Mouse (Mus musculus) neural tube, embryonic 12.5 days (tissue): Measurements from ENCODE around the gene Gm9936. TPM values are rescaled to one million over a fixed set of nuclear protein-coding genes. Genes with fewer than 3 reads are reported as not detected.
"Not testable (repeated sequence)": the region's sequence is repeated elsewhere in the genome, so short reads cannot be mapped to it uniquely, and the experiment has no call there.

ENCODE experiments used
- ATAC-seq: fragments of 200-750 bp; cut with Nextera tagmentation; 2 replicates; pipeline ENCODE4 v1.8.0; 2017; ENCODE audit warnings: low read depth, mild to moderate bottlenecking, moderate TSS enrichment, moderate library complexity; ENCODE audit not compliant: low FRiP score
- H3K27ac ChIP-seq: fragments of 300-500 bp; sonication (generic); 2 replicates; pipeline ENCODE4 v1.5.1; 2016
- H3K27me3 ChIP-seq: fragments of 300-500 bp; sonication (generic); replicated peaks from 2 replicates; pipeline ENCODE4 v1.6.1; 2016; ENCODE audit warnings: mild to moderate bottlenecking
- H3K36me3 ChIP-seq: fragments of 300-500 bp; sonication (generic); 2 replicates; pipeline ENCODE4 v1.6.1; 2016; ENCODE audit warnings: mild to moderate bottlenecking
- H3K4me1 ChIP-seq: fragments of 300-500 bp; sonication (generic); 2 replicates; pipeline ENCODE4 v1.6.1; 2016
- H3K4me2 ChIP-seq: fragments of 300-500 bp; sonication (generic); replicated peaks from 2 replicates; pipeline ENCODE4 v1.6.1; 2016; ENCODE audit warnings: mild to moderate bottlenecking
- H3K4me3 ChIP-seq: fragments of 300-500 bp; sonication (generic); 2 replicates; pipeline ENCODE4 v1.5.1; 2016
- H3K9ac ChIP-seq: fragments of 300-500 bp; sonication (generic); 2 replicates; pipeline ENCODE4 v1.6.1; 2016; ENCODE audit warnings: mild to moderate bottlenecking
- H3K9me3 ChIP-seq: fragments of 300-500 bp; sonication (generic); 2 replicates; pipeline ENCODE4 v1.6.1; 2016; ENCODE audit warnings: mild to moderate bottlenecking
- WGBS: fragments of 180-500 bp; shearing (Covaris S2); methylation state at CpG from one replicate; pipeline ENCODE4 v1.1.7; 2016; 5-methylcytosine and 5-hydroxymethylcytosine counted together
- polyA plus RNA-seq: library from polyadenylated mRNA; unstranded; fragments of >200 nt; fragmentation: Nextera tagmentation; extraction: Ambion mirVana; gene quantifications from 2 replicates; pipeline ENCODE4 v1.2.1, GENCODE M21; 2016

Gm9936 gene
- polyA plus RNA-seq, result 0.45 and 0.71 TPM in 2 replicates

GRCm38 (mm10) chr5:114858582-114858981 lies at the start of gene Gm9936:
Gm9936 (minus strand) TSS chr5:114858682.
- Histone ChIP-seq H3K4me2 (peak within 1 kb of the TSS; percentile 66), H3K9me3 (no peaks in the 10 kb centered on the region), H3K4me3 (peak within 1 kb of the TSS; percentile 24; the same call in 1 of the 2 replicates), H3K9ac (no peak within 1 kb of the TSS), H3K27ac (no peak within 1 kb of the TSS), H3K36me3 (no peaks in the 10 kb centered on the region), H3K4me1 (no peaks in the 10 kb centered on the region), H3K27me3 (no peaks in the 10 kb centered on the region)
- WGBS, result 87% methylated on average over 12 of the region's 12 CpGs
- no peak for ATAC-seq

- Histone ChIP-seq H3K9ac (no peak overlapping the region), H3K4me3 (no peak overlapping the region), H3K9me3 (no peaks in the 10 kb centered on the region), H3K27ac (no peak overlapping the region), H3K4me2 (no peak overlapping the region), H3K36me3 (no peaks in the 10 kb centered on the region), H3K27me3 (no peaks in the 10 kb centered on the region), H3K4me1 (no peaks in the 10 kb centered on the region)
- ATAC-seq, result no peak
- 43% methylated on average over 1 of the region's 1 CpGs for WGBS
Observed at GRCm38 (mm10) chr5:114902413-114902812, 43.9 kb upstream of the Gm9936 start.

- 85% methylated on average over 7 of the region's 7 CpGs for WGBS
- no peak for ATAC-seq
Observed at GRCm38 (mm10) chr5:114898857-114899256, 40.4 kb upstream of the Gm9936 start.

GRCm38 (mm10) chr5:114897374-114897793 lies 38.9 kb upstream of the Gm9936 start:
- Histone ChIP-seq H3K4me3 (no peak overlapping the region), H3K4me1 (no peaks in the 10 kb centered on the region), H3K27ac (no peak overlapping the region), H3K4me2 (peak overlapping the region; percentile 4; the same call in 1 of the 2 replicates), H3K9ac (0 out of 2 replicates have a peak overlapping the region, but pooled peaks have one; percentile 18), H3K36me3 (no peaks in the 10 kb centered on the region), H3K9me3 (no peaks in the 10 kb centered on the region), H3K27me3 (no peaks in the 10 kb centered on the region; the same call in 1 of the 2 replicates)
- no peak for ATAC-seq
- WGBS, result 18% methylated on average over 7 of the region's 7 CpGs

More at GRCm38 (mm10) chr5:114898857-114899256, 40.4 kb upstream of the Gm9936 start:
- no peaks in the 10 kb centered on the region for H3K4me1 ChIP-seq
- no peaks in the 10 kb centered on the region for H3K36me3 ChIP-seq
- H3K9me3 ChIP-seq, result no peaks in the 10 kb centered on the region
- no peak overlapping the region for H3K9ac ChIP-seq
- no peak overlapping the region for H3K4me3 ChIP-seq
- H3K4me2 ChIP-seq, result no peak overlapping the region
- no peaks in the 10 kb centered on the region; the same call in 1 of the 2 replicates for H3K27me3 ChIP-seq
- no peak overlapping the region for H3K27ac ChIP-seq

- H3K4me2 ChIP-seq, result peak within 1 kb of the TSS; percentile 4; the same call in 1 of the 2 replicates
- H3K27ac ChIP-seq, result no peak within 1 kb of the TSS
- WGBS, result 73% methylated on average over 13 of the region's 13 CpGs
- no peaks in the 10 kb centered on the region for H3K4me1 ChIP-seq
- no peaks in the 10 kb centered on the region for H3K36me3 ChIP-seq
- no peaks in the 10 kb centered on the region for H3K9me3 ChIP-seq
- H3K27me3 ChIP-seq, result no peaks in the 10 kb centered on the region; the same call in 1 of the 2 replicates
- H3K4me3 ChIP-seq, result no peak within 1 kb of the TSS
- ATAC-seq, result no peak
- H3K9ac ChIP-seq, result 0 out of 2 replicates have a peak within 1 kb of the TSS, but pooled peaks have one; percentile 18
Observed at GRCm38 (mm10) chr5:114896688-114897373, 38.3 kb upstream of the Gm9936 start, which contains the start of gene Oasl2. Oasl2 (plus strand) TSS chr5:114896936.

GRCm38 (mm10) chr5:114895542-114895941 lies 37.1 kb upstream of the Gm9936 start:
- Histone ChIP-seq H3K4me1 (no peaks in the 10 kb centered on the region), H3K9me3 (no peaks in the 10 kb centered on the region), H3K36me3 (no peaks in the 10 kb centered on the region), H3K27me3 (no peaks in the 10 kb centered on the region; the same call in 1 of the 2 replicates), H3K27ac (no peak overlapping the region), H3K9ac (no peak overlapping the region), H3K4me3 (no peak overlapping the region), H3K4me2 (no peak overlapping the region)
- ATAC-seq, result no peak
- 89% methylated on average over 4 of the region's 4 CpGs for WGBS

GRCm38 (mm10) chr5:114888995-114889394 lies 30.5 kb upstream of the Gm9936 start:
- Histone ChIP-seq H3K4me3 (no peak overlapping the region), H3K27ac (no peak overlapping the region), H3K4me2 (no peak overlapping the region), H3K36me3 (no peaks in the 10 kb centered on the region), H3K27me3 (no peaks in the 10 kb centered on the region), H3K9ac (no peak overlapping the region), H3K4me1 (no peaks in the 10 kb centered on the region), H3K9me3 (no peaks in the 10 kb centered on the region)
- ATAC-seq, result no peak
- WGBS, result 94% methylated on average over 2 of the region's 2 CpGs

GRCm38 (mm10) chr5:114886801-114887200 lies 28.3 kb upstream of the Gm9936 start:
- Histone ChIP-seq H3K27me3 (no peaks in the 10 kb centered on the region), H3K36me3 (no peaks in the 10 kb centered on the region), H3K4me1 (no peaks in the 10 kb centered on the region), H3K4me2 (no peak overlapping the region), H3K9me3 (no peaks in the 10 kb centered on the region), H3K4me3 (no peak overlapping the region), H3K27ac (no peak overlapping the region), H3K9ac (no peak overlapping the region)
- no peak for ATAC-seq
- WGBS, result 89% methylated on average over 6 of the region's 6 CpGs

GRCm38 (mm10) chr5:114883022-114883421 lies 24.5 kb upstream of the Gm9936 start:
- H3K9me3 ChIP-seq, result no peaks in the 10 kb centered on the region

GRCm38 (mm10) chr5:114882319-114882718 lies 23.8 kb upstream of the Gm9936 start:
- 85% methylated on average over 6 of the region's 7 CpGs for WGBS

More at GRCm38 (mm10) chr5:114883022-114883421, 24.5 kb upstream of the Gm9936 start:
- ATAC-seq, result no peak
- Histone ChIP-seq H3K4me2 (no peak overlapping the region), H3K9ac (no peak overlapping the region), H3K27ac (no peak overlapping the region), H3K27me3 (no peaks in the 10 kb centered on the region), H3K36me3 (no peaks in the 10 kb centered on the region), H3K4me1 (no peaks in the 10 kb centered on the region), H3K4me3 (no peak overlapping the region)
- WGBS, result 87% methylated on average over 11 of the region's 11 CpGs

GRCm38 (mm10) chr5:114879399-114879798 lies 20.9 kb upstream of the Gm9936 start:
- Histone ChIP-seq H3K27ac (no peak overlapping the region), H3K9me3 (no peaks in the 10 kb centered on the region), H3K4me2 (no peak overlapping the region), H3K4me3 (no peak overlapping the region), H3K36me3 (no peaks in the 10 kb centered on the region), H3K4me1 (peaks cover 6% of the 10 kb centered on the region), H3K27me3 (no peaks in the 10 kb centered on the region), H3K9ac (no peak overlapping the region)
- 75% methylated on average over 13 of the region's 13 CpGs for WGBS
- no peak for ATAC-seq

More at GRCm38 (mm10) chr5:114882319-114882718, 23.8 kb upstream of the Gm9936 start:
- ATAC-seq, H3K4me1 ChIP-seq, H3K4me2 ChIP-seq, H3K36me3 ChIP-seq, H3K9me3 ChIP-seq, H3K9ac ChIP-seq, H3K27me3 ChIP-seq, H3K4me3 ChIP-seq, H3K27ac ChIP-seq: not testable (repeated sequence)

GRCm38 (mm10) chr5:114877487-114877886 lies 19.0 kb upstream of the Gm9936 start:
- Histone ChIP-seq H3K36me3 (no peaks in the 10 kb centered on the region), H3K9me3 (no peaks in the 10 kb centered on the region), H3K4me3 (no peak overlapping the region), H3K4me1 (peaks cover 6% of the 10 kb centered on the region), H3K9ac (no peak overlapping the region), H3K27ac (no peak overlapping the region), H3K4me2 (no peak overlapping the region), H3K27me3 (no peaks in the 10 kb centered on the region)
- WGBS, result 71% methylated on average over 7 of the region's 7 CpGs
- ATAC-seq, result no peak
